Mouse (Mus musculus) stomach, embryonic 15.5 days (tissue): ENCODE results near the gene Thsd1. TPM values are rescaled to one million over a fixed set of nuclear protein-coding genes. Genes with fewer than 3 reads are reported as not detected.
"Not testable (repeated sequence)": the region's sequence is repeated elsewhere in the genome, so short reads cannot be mapped to it uniquely, and the experiment has no call there.

Experiments
- ATAC-seq: fragments of 200-750 bp; cut with Nextera tagmentation; 2 replicates; pipeline ENCODE4 v1.8.0; 2017; ENCODE audit warnings: low read depth, moderate number of reproducible peaks, moderate TSS enrichment; ENCODE audit not compliant: insufficient read depth, low FRiP score
- H3K27ac ChIP-seq: fragments of 300-500 bp; sonication (generic); 2 replicates; pipeline ENCODE4 v1.5.1; 2015; ENCODE audit warnings: mild to moderate bottlenecking, inconsistent platforms
- H3K27me3 ChIP-seq: fragments of 300-500 bp; sonication (generic); replicated peaks from 2 replicates; pipeline ENCODE4 v1.6.1; 2015; ENCODE audit warnings: inconsistent platforms
- H3K36me3 ChIP-seq: fragments of 300-500 bp; sonication (generic); 2 replicates; pipeline ENCODE4 v1.6.1; 2015; ENCODE audit warnings: inconsistent platforms
- H3K4me1 ChIP-seq: fragments of 300-500 bp; sonication (generic); 2 replicates; pipeline ENCODE4 v1.6.1; 2015; ENCODE audit warnings: inconsistent platforms
- H3K4me2 ChIP-seq: fragments of 300-500 bp; sonication (generic); 2 replicates; pipeline ENCODE4 v1.6.1; 2015; ENCODE audit warnings: mild to moderate bottlenecking, inconsistent platforms
- H3K4me3 ChIP-seq: fragments of 300-500 bp; sonication (generic); replicated peaks from 2 replicates; pipeline ENCODE4 v1.5.1; 2015; ENCODE audit warnings: inconsistent platforms
- H3K9ac ChIP-seq: fragments of 300-500 bp; sonication (generic); 2 replicates; pipeline ENCODE4 v1.6.1; 2015; ENCODE audit warnings: inconsistent platforms
- H3K9me3 ChIP-seq: fragments of 300-500 bp; sonication (generic); 2 replicates; pipeline ENCODE4 v1.6.1; 2016; ENCODE audit warnings: inconsistent platforms
- WGBS: fragments of 180-500 bp; shearing (Covaris S2); methylation state at CpG from one replicate; pipeline ENCODE4 v1.1.7; 2015; 5-methylcytosine and 5-hydroxymethylcytosine counted together
- polyA plus RNA-seq: library from polyadenylated mRNA; unstranded; fragments of >200 nt; fragmentation: Nextera tagmentation; extraction: Ambion mirVana; gene quantifications from 2 replicates; pipeline ENCODE4 v1.2.1, GENCODE M21; 2015

Thsd1 gene
- polyA plus RNA-seq, 1 experiment from 2014 or later, result 9.5 TPM

DNA sequence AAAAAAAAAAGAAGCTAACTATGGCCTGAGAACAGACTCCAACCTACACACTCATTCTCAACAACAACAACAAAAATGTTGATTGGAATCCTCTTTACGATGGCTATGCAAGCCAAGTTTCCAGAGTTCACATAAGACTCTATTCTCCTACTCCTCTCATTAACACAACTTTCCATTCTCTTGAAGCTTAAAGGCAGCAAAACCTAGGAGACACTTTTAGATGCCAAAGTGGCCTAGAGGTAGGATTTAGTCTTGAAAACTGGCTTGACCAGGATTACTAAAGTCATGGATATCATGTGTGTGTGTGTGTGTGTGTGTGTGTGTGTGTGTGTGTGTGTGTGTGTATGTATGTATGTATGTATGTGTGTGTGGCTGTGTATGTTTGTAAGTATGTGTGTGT, 38.1 kb downstream of the Thsd1 start:
- ATAC-seq, result no peak
- no peaks in the 10 kb centered on the region for H3K36me3 ChIP-seq
- no peak overlapping the region for H3K4me2 ChIP-seq
- H3K9me3 ChIP-seq, result no peaks in the 10 kb centered on the region
- WGBS, result 86% methylated on average over 1 of the region's 1 CpGs
- H3K9ac ChIP-seq, result no peak overlapping the region
- H3K27ac ChIP-seq, result no peak overlapping the region
- H3K27me3 ChIP-seq, result no peaks in the 10 kb centered on the region
- H3K4me1 ChIP-seq, result 0 out of 2 replicates have a peak, but pooled peaks cover 3% of the 10 kb centered on the region
- H3K4me3 ChIP-seq, result no peak overlapping the region

DNA sequence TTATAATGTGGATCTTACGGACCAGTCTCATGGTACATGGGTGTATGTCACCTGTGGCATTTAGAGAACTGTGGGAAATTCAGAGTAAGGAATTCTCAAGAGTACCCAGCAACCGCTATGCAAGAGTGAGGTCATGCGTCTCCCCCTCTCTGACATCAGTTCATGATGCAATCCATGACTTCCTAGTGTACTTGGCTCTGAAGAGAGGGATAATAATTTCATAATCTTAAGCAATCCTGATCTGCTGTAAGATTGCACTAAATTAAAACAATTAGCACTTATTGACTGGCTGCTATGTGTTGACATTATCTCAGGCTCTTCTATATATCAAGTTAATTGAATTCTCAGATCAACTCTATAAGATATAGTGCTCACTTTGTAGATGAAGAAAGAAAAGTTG, 39.7 kb downstream of the Thsd1 start:
- no peak overlapping the region for H3K9ac ChIP-seq
- H3K4me1 ChIP-seq, result no peaks in the 10 kb centered on the region
- H3K27me3 ChIP-seq, result no peaks in the 10 kb centered on the region
- no peaks in the 10 kb centered on the region for H3K9me3 ChIP-seq
- ATAC-seq, result no peak
- no peaks in the 10 kb centered on the region for H3K36me3 ChIP-seq
- H3K4me2 ChIP-seq, result no peak overlapping the region
- H3K4me3 ChIP-seq, result no peak overlapping the region
- H3K27ac ChIP-seq, result no peak overlapping the region
- WGBS, result 88% methylated on average over 3 of the region's 3 CpGs

DNA sequence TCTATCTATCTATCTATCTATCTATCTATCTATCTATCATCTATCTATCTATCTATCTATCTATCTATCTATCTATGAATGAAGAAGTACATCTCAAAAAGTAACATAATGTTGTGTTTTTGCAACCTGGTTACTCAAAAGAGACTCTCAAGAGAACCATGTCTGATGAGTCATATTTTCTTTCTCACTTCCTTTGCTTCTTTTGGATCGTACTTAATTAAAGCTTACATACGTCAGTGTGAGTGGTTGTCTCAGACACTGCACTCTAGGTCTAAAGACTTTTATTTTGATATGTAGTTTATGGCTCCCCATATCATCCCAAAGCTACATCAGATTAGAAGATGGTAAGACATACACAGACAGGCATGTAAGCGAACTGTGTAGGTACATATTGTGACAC, 46.0 kb downstream of the Thsd1 start:
- Histone ChIP-seq H3K4me1 (no peaks in the 10 kb centered on the region), H3K27ac (no peak overlapping the region), H3K36me3 (no peaks in the 10 kb centered on the region), H3K4me3 (no peak overlapping the region), H3K9ac (no peak overlapping the region), H3K4me2 (no peak overlapping the region), H3K9me3 (no peaks in the 10 kb centered on the region), H3K27me3 (no peaks in the 10 kb centered on the region)
- 79% methylated on average over 3 of the region's 3 CpGs for WGBS
- no peak for ATAC-seq

DNA sequence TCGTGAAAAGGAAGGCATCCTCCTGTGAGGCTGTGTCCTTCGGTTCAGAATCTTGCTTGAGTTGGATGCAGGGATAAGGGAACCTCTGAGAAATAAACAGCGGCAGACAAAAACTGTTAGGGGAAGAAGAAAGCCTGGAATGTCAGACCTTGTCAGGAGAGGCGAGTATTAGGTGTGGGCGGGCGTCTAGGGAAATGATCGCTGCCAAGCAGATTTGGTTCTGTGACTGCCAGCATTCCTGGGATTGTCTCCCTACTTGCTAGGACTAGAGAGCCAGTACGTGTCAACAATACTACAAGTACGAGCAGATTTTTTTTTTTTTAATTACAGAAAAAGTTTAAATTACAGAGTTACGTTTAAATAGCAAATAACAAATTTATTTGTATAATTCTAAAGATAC, 47.5 kb downstream of the Thsd1 start:
- no peaks in the 10 kb centered on the region for H3K36me3 ChIP-seq
- no peak for ATAC-seq
- no peaks in the 10 kb centered on the region for H3K27me3 ChIP-seq
- H3K4me1 ChIP-seq, result no peaks in the 10 kb centered on the region
- no peak overlapping the region for H3K9ac ChIP-seq
- 63% methylated on average over 10 of the region's 10 CpGs for WGBS
- H3K4me2 ChIP-seq, result no peak overlapping the region
- H3K4me3 ChIP-seq, result no peak overlapping the region
- no peak overlapping the region for H3K27ac ChIP-seq
- no peaks in the 10 kb centered on the region for H3K9me3 ChIP-seq

DNA sequence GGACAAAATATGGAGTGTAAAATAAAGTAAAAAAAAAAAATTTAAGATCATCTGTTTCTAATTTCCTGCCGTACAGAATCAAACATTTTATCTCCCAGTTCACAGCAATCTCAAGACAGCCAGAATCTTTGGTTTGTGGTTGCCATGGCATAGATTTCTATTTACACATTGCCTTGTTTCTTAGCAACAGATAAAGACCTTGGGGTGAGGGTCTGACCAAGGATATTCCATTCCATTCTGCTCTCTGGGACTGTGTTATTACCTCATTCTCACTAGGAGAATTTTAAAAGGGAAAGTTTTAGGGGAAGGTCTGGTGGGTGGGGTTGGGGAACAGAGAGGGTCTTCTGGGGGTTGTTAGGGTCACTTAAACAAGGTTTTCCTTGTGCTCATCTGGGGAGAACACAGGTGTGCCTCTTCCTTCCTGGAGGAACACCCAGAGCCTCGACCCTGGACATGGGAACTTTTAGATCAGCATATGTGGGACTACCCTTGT, 55.9 kb downstream of the Thsd1 start, which contains the start of gene Tpte:
Gene Tpte (plus strand): TSS at position 443 of the 493 bp plus-strand sequence.
- Histone ChIP-seq H3K4me1 (no peaks in the 10 kb centered on the region), H3K27me3 (no peaks in the 10 kb centered on the region), H3K9me3 (no peaks in the 10 kb centered on the region), H3K4me2 (no peak within 1 kb of the TSS), H3K9ac (no peak within 1 kb of the TSS), H3K4me3 (no peak within 1 kb of the TSS), H3K36me3 (no peaks in the 10 kb centered on the region), H3K27ac (no peak within 1 kb of the TSS)
- no peak for ATAC-seq
- WGBS, result 41% methylated on average over 2 of the region's 2 CpGs

DNA sequence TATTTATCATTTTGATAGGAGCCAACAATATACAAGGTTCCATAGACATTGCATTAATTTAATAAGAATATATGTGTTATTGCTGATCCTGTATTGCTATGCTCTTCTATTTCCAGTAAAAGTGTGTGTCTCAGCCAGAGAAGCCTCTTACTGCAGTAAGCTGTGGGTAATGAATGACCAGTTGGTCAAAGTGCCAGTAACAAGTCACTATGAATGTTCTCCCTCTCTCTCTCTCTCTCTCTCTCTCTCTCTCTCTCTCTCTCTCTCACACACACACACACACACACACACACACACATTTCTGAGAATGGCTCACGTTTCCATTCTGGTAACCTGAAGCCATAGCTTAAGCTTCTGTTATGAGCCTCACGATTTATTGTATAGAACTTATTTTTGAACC, 75.2 kb downstream of the Thsd1 start:
- H3K36me3 ChIP-seq, result no peaks in the 10 kb centered on the region
- H3K27me3 ChIP-seq, result no peaks in the 10 kb centered on the region
- no peaks in the 10 kb centered on the region for H3K4me1 ChIP-seq
- no peak overlapping the region for H3K27ac ChIP-seq
- H3K9me3 ChIP-seq, result no peaks in the 10 kb centered on the region
- ATAC-seq, result no peak
- WGBS, result 47% methylated on average over 2 of the region's 2 CpGs
- no peak overlapping the region for H3K4me3 ChIP-seq
- no peak overlapping the region for H3K4me2 ChIP-seq
- H3K9ac ChIP-seq, result no peak overlapping the region

DNA sequence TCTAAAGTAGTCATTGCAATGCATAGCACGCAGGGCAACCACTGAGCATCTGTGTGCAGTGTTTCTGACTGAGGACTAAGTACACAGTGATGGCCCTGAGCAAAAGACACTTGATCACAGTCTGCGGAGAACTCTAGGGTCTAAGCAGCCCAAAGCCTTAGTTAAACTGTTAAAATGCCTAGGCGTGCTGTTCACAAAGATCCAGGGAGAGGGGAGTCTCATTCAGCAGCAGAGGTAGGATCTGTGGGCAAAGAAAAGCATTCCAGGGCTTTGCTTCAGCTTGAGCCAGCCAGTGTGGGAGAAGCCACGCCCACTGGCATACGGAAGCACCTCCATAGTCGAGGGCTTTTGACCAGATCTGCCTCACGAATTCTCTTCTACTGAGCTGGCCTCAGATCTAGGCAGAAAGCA, 75.8 kb downstream of the Thsd1 start:
- Histone ChIP-seq H3K9me3 (no peaks in the 10 kb centered on the region), H3K4me3 (no peak overlapping the region), H3K9ac (no peak overlapping the region), H3K27ac (no peak overlapping the region), H3K36me3 (no peaks in the 10 kb centered on the region), H3K4me1 (no peaks in the 10 kb centered on the region), H3K27me3 (no peaks in the 10 kb centered on the region), H3K4me2 (peak overlapping the region; percentile 46; the same call in 1 of the 2 replicates)
- ATAC-seq, result peak; percentile 60; the same call in 1 of the 2 replicates
- WGBS, result 27% methylated on average over 7 of the region's 7 CpGs

DNA sequence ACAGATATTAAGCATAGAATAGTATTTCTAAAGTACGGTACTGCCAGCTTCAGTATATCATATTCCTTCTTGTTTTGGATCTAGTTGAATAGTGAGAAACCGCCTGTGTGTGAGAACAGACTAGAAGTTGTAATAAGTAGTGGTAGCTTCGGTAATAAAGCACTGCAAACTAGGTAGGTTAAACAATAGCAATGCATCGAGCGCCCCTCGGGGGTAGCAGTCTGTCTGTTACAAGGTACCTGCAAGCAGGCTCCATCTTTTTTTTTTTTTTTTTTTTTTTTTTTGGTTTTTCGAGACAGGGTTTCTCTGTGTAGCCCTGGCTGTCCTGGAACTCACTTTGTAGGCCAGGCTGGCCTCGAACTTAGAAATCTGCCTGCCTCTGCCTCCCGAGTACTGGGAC, 76.9 kb downstream of the Thsd1 start:
- not testable (repeated sequence) for H3K4me2 ChIP-seq, H3K27me3 ChIP-seq, H3K36me3 ChIP-seq, H3K4me3 ChIP-seq, H3K9ac ChIP-seq, H3K9me3 ChIP-seq, H3K4me1 ChIP-seq, H3K27ac ChIP-seq, ATAC-seq
- 85% methylated on average over 9 of the region's 9 CpGs for WGBS

DNA sequence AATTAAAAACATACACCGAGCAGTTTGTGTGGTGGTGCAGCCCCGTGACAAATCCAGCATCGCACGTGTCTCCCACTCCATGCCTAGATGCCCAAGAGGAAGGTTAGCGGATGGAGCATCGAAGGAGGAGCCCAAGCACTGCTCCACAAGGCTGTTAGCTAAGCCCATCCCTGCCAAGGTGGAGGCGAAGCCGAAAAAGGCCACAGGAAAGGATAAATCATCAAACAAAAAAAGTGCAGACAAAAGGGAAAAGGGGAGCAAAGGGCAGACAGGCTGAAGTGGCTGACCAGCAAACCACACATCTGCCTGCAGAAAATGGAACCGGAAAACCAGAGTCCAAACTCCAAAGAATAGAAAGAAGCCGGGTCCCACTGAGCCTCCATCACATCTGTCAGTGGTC, 79.9 kb downstream of the Thsd1 start:
- H3K36me3 ChIP-seq, result no peaks in the 10 kb centered on the region
- WGBS, result 57% methylated on average over 10 of the region's 10 CpGs
- ATAC-seq, result no peak
- H3K9me3 ChIP-seq, result no peaks in the 10 kb centered on the region
- no peak overlapping the region for H3K4me2 ChIP-seq
- H3K9ac ChIP-seq, result no peak overlapping the region
- no peak overlapping the region for H3K27ac ChIP-seq
- no peaks in the 10 kb centered on the region for H3K27me3 ChIP-seq
- H3K4me1 ChIP-seq, result no peaks in the 10 kb centered on the region
- no peak overlapping the region for H3K4me3 ChIP-seq

Other genes starting within 250 kb of the Thsd1 start
- 8.4 and 9.5 TPM in 2 replicates for gene Atp7b, start 167.0 kb upstream of the Thsd1 start, polyA plus RNA-seq
- gene Alg11, start 166.6 kb upstream of the Thsd1 start, polyA plus RNA-seq, result 31.0 and 38.2 TPM in 2 replicates
- gene Nek5, start 102.3 kb upstream of the Thsd1 start, polyA plus RNA-seq, result 0.27 and 0.39 TPM in 2 replicates
- 4.7 and 5.5 TPM in 2 replicates for gene Nek3, start 60.9 kb upstream of the Thsd1 start, polyA plus RNA-seq
- 42.1 and 50.1 TPM in 2 replicates for gene Ckap2, start 41.5 kb upstream of the Thsd1 start, polyA plus RNA-seq
- 41.9 and 44.0 TPM in 2 replicates for gene Vps36, start 34.5 kb upstream of the Thsd1 start, polyA plus RNA-seq
- gene Tpte, start 56.1 kb downstream of the Thsd1 start, polyA plus RNA-seq, result not detected in 2 replicates
- gene Slc25a15, start 171.3 kb downstream of the Thsd1 start, polyA plus RNA-seq, result 34.2 and 40.7 TPM in 2 replicates
- 50.2 and 55.7 TPM in 2 replicates for gene Mrps31, start 184.0 kb downstream of the Thsd1 start, polyA plus RNA-seq